Mouse (Mus musculus) frontal cortex, adult (tissue): Measurements from ENCODE around the gene L3mbtl1.
A peak's percentile ranks its signal among the peaks of the same experiment; 100 is the strongest.

Source experiments
- ATAC-seq: cut with Nextera tagmentation; 2 replicates; pipeline ENCODE4 v1.9.2; 2017; ENCODE audit warnings: mild to moderate bottlenecking, moderate library complexity, mixed read lengths; ENCODE audit not compliant: low TSS enrichment

Gene L3mbtl1

DNA sequence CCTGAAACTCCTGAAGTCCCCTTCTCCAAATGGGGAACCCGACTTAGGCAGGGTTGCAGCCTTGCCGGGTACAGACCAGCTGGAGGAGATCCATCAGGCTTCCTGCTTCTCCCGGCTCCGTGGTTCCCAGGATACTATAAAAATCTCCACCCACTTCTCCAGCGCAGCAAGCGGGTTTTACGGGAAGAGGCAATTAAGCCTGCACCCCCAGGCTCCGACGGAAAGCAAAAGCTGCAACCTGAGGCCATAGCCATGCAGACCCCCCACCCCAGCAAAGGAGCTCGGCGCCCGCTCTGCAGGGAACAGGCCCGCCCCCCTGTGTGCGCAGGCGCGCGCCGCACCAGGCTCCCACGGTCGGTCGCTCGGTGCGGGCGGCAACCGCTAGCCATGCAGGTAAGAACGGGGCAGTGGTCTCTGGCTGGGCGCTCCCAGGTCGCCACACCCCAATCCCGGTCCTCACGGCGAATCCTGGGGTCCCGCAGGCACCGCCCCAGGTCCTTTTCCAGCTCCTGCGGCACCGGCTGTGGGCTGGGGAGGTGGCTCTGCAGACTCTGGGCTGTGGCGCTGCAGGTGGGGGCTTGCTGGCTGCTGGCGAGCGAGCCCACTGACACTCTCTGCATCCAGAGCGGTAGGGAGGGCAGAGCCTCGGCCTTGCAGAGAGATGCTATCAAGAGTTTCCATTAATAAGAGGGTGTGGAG is at the start of gene L3mbtl1:
L3mbtl1 (plus strand) TSS at position 325 of the 699 bp plus-strand sequence.
- ATAC-seq, result peak; percentile 78

DNA sequence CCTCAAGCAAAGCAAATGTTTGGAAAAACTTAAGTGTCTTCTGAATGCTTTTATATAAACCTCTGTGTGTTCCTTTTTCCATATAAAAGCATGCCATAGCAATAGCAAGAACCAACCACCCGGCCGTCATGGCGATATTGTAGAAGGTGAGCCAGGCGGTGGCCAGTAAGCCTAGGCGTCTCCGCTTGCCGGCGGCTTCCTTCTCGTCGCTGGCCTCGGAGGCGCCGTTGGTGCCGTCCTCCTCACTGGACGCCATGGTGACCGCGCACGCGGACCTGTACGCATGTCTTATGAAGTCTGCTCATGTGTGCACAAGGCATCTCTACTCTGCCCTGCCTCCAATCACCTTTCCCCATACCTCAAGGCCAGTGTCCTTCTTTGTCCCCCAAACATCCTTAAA is 44.0 kb upstream of the L3mbtl1 start:
- ATAC-seq, result peak; percentile 85

DNA sequence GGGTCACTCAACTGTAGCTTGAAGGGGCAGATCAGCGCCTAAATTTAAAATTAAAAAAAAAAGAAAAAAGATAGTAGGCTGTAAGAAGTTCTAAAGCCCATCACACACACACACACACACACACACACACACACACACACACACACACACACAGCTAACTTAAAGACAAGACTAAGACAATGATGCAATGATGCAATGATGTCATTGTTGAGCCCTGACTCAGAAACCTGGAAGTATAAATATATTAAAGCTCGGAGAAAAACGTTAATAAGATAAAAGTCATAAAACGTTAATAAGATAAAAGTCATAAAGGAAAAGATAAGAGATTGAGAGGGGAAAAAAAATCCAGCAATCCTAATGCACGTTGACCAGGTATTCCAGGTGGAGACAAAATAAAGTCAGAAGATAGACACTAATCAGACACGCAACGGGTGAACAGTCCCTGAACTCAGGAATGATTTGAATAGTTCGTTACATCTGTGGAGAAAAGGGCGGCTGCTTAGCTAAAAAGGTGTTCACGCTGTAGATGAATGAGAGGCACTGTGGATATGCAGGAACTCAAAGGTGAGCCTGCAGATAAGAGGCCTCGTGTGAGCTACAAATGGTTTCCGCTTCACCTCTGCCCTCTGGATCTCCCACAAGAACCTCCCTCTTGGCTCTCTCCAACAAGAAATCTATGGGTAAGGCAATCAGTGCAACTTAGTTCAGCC is 43.2 kb upstream of the L3mbtl1 start:
- ATAC-seq, result no peak

DNA sequence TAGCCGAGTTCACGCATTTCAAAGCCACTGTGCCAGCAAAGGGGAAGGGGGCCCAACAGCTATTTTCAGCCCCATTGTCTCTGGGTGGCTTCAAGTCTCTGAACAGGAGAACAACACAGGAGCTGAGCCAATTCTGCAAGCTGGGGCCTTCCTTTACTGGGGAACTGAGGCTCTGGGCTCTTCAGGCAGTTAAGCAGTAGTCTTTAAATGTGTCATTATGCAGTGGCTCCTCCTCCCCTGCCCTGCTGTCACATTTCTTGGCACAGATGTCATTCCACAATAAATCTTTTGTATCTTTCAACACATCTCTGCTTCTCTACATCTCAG is 42.7 kb upstream of the L3mbtl1 start:
- no peak for ATAC-seq

DNA sequence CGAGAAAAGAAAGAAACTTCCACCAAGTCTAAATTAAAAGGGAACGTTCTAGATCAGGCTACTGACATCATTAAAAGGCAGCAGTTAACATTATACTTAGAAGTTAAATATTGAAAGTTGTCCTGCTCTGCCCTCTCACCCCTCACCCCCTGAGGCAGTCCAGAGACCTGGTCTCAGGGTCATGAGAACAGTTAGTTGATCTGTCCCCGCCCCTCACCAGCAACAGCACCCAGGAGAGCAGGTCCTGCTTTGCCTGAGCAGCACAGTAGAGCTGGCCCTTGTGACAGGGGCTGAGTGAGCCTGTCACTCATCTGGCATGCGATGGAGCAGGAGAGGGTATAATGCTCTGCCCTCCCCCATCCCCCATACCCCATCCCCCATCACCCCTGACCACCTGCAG is 37.4 kb upstream of the L3mbtl1 start:
- no peak for ATAC-seq

DNA sequence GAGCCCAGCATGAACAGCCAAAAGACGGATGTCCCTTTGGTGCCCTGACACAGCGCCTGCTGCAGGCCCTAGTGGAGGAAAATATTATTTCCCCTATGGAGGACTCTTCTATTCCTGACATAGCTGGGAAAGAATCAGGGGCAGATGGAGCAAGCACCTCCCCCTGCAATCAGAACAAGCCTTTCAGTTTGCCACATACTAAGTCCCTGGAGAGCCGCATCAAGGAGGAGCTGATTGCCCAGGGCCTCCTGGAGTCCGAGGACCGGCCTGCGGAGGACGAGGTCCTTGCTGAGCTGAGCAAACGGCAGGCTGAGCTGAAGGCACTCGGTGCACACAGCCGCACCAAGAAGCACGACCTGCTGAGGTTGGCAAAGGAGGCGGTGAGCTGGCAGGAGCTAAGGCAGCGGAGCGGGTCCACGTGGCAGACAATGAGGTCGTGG is 35.2 kb upstream of the L3mbtl1 start:
- 0 out of 2 replicates have a peak, but pooled peaks have one; percentile 27 for ATAC-seq

DNA sequence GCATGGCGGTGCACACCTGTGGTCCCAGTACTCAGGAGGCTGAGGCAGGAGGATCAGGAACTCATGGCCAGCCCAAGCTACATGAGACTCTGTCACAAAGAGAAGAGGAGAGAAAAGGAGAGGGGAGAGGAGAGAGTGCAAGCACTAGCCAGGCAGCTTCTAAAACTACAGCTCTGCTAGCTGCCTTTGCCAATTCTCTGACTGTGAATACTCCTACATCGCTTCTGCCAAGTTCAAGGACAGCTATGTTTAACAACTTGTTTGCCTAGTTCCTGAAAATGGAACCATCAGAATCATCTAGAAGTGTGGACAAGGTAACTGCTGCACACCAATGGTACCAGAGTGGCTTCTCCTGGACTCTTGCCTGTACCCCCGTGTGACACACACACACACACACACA is 29.2 kb upstream of the L3mbtl1 start:
- peak; percentile 89 for ATAC-seq

DNA sequence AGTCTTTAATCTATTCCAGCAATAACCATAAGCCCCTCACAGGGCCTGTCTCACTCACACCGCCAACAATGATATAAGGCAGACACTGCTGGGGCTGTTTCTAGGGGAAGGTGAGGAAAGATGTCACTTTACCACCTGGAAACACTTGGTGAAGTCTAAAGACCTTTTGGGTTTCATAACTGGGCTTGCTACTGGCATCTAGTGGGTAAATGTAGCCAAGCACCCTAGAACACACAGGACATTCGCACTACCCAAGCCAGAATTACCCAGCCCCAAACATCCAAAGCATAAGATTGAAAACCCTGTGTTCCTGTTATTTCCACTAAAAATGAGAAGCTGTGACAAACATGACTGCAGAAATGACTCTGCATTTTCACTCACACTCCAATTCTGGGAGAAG is 28.8 kb upstream of the L3mbtl1 start:
- peak; percentile 85 for ATAC-seq

DNA sequence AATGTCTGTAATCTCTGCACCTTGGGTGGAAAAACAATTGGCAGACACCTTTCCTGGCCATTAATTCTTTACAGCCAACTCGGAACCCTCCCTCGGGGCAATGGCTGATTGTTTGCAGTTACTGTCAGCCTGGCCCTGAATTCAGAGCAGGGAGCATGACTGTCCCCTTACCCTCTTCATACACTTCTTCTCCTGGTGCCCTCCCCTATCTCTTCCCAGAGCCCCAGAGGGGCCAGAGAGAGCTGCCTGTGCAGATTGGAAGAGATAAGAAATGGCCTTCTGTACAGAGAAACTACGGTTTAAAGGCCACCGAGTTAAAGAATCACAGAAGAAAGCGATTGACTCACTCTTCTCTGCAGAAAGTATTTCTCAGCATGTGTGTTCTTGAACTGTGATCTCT is 23.3 kb upstream of the L3mbtl1 start:
- no peak for ATAC-seq

DNA sequence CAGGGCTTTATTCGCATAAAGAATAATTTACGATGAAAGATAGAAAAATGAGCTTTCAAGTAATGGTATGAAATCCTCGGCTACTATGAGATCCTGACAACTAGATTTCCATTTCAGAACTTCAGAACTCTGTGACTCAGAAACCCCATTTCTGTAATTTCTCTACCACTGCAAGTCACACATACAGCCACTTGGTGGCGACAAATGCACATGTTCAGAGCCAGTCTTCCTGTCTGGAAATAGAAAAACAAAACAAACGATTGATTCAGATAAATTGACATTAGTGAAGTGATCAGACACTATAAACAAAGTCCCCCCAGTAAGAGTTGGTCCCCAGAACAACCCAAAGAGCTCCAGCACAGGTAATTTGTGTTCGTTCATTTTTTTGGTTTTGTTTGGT is 21.1 kb upstream of the L3mbtl1 start:
- ATAC-seq, result peak; percentile 58; the same call in 1 of the 2 replicates

DNA sequence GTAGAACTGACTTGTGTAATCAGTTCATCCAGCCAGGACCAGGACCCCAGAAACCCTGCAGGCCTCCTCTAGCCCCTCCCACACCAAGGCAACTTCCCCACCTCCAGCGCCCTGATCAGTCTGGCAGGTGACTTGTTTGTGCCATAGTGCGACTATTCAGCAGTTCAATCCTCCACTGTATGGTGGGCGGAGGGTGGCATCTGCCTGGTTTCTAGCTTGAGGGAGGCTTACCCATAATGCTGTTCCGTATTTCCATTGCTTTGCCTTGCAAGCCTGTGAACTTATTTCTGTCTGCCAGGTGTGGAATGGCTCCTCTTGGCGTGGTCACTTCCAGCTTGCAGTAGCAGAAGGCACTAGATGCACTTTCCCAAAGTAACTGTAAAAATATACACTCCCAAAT is 20.4 kb upstream of the L3mbtl1 start:
- peak; percentile 80 for ATAC-seq

DNA sequence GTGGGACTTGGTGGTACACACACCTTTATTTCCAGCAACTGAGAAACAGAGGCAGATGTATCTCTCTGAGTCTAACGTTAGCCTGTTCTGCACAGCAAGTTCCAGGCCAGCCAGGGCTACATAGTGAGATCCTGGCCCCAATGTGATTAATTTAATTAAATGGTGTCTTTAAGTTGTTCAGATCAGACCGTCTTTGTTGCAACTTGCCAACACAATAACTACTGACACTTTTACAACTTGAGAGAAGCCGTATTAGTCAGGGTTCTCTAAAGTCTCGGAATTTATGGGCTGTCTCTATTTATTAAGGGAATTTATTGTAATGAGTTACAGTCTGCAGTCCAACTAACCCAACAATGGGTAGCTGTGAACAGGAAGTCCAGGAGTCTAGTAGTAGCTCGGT is 19.1 kb upstream of the L3mbtl1 start:
- no peak for ATAC-seq

DNA sequence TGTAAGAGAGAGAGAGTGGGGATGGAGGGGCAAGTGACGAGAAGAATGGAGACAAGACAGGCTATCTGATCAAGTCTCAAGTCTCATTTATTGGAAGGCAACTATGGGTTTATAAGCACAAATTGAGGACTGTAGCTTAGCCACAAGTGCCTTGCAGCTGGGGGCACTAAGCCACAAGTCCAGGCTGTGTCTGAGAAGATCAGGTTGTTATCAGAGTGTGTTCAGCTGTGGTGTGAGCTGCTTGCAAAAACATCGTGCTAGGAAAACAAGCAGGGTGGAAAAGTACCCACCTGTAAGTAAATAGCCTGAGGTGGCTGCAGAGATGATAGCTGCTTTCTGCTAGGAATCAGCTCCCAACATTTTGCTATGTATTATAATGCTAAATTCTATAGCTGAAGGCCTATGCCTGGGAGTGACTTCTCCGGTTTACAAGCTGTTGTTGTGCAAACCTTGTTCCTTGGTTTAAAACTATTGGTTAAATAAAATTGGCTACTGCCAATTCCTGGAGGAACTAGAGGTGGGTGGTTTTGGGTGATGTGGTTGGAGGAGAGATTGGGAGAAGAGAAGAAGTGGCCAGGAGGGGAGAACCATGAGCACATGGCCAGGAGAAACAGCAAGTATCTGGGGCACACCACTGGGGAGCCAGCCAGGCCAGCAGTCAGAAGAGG is 15.2 kb upstream of the L3mbtl1 start:
- ATAC-seq, result no peak

DNA sequence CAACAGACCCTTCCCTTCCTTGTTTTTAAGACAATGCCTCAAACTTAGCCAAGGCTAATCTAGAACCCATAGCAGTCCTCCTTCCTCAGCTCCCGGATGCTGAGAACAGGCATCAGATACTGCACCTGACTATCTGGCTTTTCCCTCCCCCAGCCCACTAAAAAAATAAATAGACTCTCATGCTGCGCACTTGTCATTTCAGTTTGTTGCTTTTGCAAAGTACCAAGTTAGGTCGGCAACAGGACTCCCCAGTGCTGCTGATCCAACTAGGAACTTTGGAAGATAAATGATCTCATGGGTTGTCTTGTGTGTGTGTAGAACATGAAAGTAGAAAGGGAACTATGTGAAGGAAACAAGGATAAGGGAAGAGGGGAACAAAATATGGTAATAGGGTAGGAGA is 13.6 kb upstream of the L3mbtl1 start:
- no peak for ATAC-seq

DNA sequence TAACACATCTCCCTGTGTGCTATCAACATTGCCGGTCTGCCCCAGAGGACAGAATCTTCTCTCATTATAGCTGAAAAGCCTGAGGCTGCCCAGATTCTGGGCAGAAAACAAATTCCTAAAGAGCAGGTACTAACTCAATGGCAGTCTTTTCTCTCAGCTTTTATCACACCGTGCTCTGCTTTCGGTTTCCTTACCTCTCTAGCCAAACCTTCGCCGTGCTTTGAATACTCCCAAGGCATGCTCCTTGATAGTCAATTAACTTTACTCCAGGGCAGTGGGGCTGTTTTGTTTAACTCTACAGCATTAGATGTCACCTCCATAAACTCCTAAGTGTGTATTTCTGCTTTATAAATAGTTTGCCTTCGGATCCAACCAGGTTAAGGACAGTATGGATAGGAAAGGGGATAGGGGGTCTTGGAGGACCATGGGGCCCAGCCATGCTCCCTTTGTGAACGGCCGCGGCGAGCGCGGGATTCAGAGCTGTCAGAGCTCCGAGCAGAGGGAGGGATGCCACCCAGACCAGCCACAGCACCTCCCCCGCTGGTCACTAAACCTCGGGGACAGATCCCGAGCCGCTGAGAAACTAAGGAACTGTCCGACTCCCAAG is 12.7 kb upstream of the L3mbtl1 start:
- no peak for ATAC-seq

DNA sequence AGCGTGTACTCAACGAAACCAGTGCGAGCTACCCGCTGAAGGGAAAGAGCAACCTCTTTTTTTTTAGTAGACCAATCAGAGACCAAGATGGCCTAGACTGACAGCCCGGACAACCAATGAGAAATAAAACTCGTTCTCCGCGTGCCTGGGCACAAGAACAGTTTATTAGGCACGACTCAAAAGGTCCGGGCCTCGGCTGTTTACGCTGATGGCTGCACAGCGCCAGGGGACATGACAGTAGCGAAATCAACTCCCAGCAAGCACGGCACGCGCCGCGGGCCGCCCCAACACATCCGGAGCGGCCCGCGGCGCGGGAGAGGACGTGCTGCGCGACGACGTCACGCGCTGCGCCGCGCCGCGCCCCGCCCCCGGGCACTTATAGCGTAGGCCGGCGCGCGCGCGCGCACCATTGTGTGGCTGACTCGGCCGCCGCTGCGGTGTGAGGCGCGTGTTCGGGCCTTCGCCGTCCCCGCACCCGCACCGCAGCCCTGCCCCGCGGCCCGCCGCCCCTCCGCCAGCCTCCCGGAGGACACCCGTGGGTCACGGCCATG is 12.1 kb upstream of the L3mbtl1 start, which contains the start of gene Srsf6:
Srsf6 (plus strand) TSS at position 406 of the 551 bp plus-strand sequence.
- peak; percentile 92 for ATAC-seq

DNA sequence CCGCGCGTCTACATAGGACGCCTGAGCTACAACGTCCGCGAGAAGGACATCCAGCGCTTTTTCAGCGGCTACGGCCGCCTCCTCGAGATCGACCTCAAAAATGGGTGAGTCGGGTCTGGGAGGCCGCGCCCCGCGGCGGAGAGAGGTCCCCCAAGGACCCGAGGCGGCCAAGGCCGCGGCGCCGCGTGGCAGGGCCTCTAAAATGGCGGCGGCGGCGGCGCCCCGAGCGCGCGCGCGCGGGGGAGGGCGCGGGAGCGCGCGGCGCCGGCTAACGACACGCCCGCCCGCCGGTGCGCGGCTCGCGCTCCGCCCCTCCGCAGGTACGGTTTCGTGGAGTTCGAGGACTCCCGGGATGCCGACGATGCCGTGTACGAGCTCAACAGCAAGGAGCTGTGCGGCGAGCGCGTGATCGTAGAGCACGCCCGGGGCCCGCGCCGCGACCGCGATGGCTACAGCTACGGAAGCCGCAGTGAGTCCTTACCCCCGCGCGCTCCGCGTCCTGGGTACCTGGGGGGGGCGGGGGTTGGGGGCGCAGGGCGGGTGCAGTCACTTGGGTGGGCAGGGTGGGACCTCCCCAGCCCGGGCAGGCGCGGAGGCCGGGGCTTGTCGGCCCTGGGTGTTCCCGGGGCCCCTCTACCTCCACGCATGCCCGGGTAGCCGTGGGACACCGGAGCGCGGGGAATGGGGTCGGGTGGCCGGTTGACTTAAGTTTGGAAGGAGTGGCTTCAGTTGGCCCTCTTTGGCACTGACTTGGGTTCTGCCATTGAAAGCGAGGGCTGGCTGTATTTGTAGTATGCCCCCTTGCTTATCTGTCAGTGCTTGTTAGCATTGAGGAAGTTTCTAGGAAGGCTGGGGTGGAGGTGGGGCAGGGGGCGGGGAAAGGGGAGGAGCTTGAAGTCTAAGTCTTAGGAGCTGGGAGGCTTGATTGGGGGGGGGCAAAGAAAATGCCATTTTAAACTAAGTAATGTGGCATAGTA is 11.3 kb upstream of the L3mbtl1 start:
- ATAC-seq, result peak; percentile 54

DNA sequence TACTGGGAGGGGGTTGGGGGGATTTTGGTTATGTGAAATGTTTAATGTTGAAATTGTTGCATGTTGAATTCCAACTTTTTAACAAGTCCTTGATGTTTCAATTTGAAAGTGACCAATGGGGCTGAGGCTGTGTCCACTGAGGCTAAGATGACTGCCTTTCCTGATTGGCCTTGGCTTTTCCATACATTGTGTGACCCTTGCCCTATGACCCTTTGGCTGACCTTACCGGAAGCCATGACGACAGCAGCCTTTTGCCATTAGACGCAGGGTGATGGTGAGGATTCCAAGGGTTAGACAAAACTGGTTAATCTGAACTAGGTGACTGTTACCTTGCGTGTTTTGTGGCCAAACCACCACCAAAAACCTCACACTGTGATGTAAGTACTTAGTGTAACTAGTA is 10.6 kb upstream of the L3mbtl1 start:
- no peak for ATAC-seq

DNA sequence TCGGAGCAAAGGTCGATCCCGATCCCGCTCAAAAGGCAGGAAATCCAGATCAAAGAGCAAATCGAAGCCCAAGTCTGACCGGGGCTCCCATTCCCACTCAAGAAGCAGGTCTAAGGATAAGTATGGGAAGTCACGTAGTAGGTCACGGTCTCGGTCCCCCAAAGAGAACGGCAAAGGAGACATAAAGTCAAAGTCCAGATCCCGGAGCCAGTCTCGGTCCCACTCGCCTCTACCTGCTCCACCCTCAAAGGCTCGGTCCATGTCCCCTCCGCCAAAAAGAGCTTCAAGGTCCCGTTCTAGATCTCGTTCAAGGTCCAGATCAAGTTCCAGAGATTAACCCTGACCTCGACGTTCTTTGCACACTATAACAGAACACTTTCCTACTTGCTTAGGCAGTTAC is 8.9 kb upstream of the L3mbtl1 start:
- ATAC-seq, result no peak

DNA sequence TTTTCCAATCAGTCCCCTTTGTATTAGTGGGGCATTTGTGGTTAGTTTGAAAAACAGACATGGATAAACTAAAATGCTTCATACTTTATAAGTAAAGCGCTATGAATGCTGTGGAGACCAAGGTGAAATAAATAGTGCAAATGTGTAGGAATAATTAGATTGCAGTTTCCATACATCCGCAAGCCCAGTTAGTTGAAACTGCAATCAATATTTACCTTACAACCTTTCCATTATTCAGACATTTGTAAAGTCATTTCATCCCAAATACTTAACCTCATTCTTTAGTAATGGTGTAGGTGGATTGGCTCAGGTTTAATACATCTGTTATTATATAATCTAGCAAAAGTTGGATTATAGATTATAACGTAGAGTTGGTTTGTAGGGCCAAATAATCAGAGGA is 7.6 kb upstream of the L3mbtl1 start:
- no peak for ATAC-seq

DNA sequence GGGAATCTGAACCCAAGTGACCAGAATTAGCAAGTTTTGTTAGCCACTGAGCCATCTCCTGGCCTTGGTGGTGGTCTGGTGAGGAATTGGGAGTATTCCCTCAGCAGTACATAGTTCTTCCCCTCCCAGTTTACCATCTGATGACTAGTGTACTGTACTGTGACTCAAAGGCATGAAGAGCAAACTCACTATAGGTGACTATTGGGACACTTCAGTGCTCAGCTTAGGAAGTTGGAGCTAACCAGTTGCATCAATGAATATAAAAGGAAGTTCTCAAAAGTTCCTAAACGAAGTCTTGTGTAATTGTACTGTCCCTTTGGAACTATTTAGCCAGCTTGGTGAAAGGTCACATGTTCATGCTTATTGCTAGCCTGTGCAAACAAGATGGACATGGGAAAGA is 3.7 kb upstream of the L3mbtl1 start:
- ATAC-seq, result no peak
